Mouse (Mus musculus) liver, embryonic 14.5 days (tissue): Measurements from ENCODE around the gene Grm2.
A peak's percentile ranks its signal among the peaks of the same experiment; 100 is the strongest.

Experiments
- CTCF ChIP-seq: IDR thresholded peaks from 2 replicates; pipeline ENCODE4 v1.5.1; 2016; ENCODE audit warnings: antibody characterized with exemption, low read depth, control low read depth
- EP300 ChIP-seq: IDR thresholded peaks from 2 replicates; pipeline ENCODE4 v1.6.1; 2016; ENCODE audit warnings: antibody characterized with exemption, low read depth

DNA sequence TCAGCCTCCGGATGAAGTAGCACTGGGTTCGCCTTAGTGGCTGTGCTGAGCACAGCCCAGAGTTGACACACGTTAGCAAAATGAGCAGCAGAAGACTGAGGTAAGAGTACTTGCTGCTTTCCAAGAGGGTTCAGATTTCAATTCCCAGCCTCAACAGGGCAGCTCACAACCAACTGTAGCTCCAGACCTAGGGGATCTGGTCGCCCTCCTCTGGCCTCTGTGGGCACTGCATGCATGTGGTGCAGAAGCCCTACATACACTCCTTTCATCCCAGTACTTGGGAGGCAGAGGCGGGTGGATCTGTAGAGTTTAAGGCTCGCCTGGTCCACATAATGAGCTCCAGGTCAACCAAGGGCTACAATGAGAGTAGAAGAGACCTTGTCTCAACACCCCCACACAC lies 12.1 kb downstream of the Grm2 start:
- TF ChIP-seq CTCF: peak; percentile 48
- TF ChIP-seq EP300: no peak
